In genomic region chr12:99640214-99641151, GRCm38 (mm10) we compare ENCODE assay signal across 8 mouse cellular contexts.
DNase-seq lines count a peak whose midpoint lies in the region; ATAC-seq lines count a peak whose summit lies in the region.

No protein-coding gene starts in this region.

- no peaks in the 10 kb centered on the region for H3K36me3 ChIP-seq in heart, embryonic 14.5 days (ENCODE audit: control insufficient read depth, insufficient read depth, low read length)
- no peaks in the 10 kb centered on the region for H3K36me3 ChIP-seq in limb, embryonic 13.5 days
- no peaks in the 10 kb centered on the region for H3K36me3 ChIP-seq in midbrain, embryonic 15.5 days (replicated peaks)

- peaks cover 5 to 6% of the 10 kb centered on the region in 2 experiments; a peak in 1 of 4 replicates for H3K4me1 ChIP-seq in heart, embryonic 14.5 days (ENCODE audit: control insufficient read depth in 2 of 2, insufficient read depth in 2 of 2, low read length in 2 of 2)
- peaks cover 19% of the 10 kb centered on the region for H3K4me1 ChIP-seq in limb, embryonic 13.5 days
- peaks cover 16% of the 10 kb centered on the region for H3K4me1 ChIP-seq in midbrain, embryonic 15.5 days

- WGBS in heart, embryonic 14.5 days, result 30% methylated on average over 18 of the region's 18 CpGs
- WGBS in limb, embryonic 13.5 days, result 20% methylated on average over 18 of the region's 18 CpGs
- WGBS in midbrain, embryonic 15.5 days, result 2% methylated on average over 18 of the region's 18 CpGs

- H3K27ac ChIP-seq in heart, embryonic 14.5 days (replicated peaks in 1 of 2; ENCODE audit: control insufficient read depth in 1 of 2, insufficient read depth in 1 of 2, low read depth in 2 of 2, low read length in 2 of 2), result no peak overlapping the region
- no peak overlapping the region for H3K27ac ChIP-seq in limb, embryonic 13.5 days
- H3K27ac ChIP-seq in midbrain, embryonic 15.5 days, result no peak overlapping the region

- no peak for ATAC-seq in heart, embryonic 14.5 days (ENCODE audit: insufficient number of reproducible peaks, insufficient read depth, low FRiP score, low read depth)
- 0 out of 2 replicates have a peak, but pooled peaks have one; percentile 16 for ATAC-seq in limb, embryonic 13.5 days (ENCODE audit: low FRiP score, low read depth)
- ATAC-seq in midbrain, embryonic 15.5 days (replicated peaks), result peak; percentile 51

- peak overlapping the region; percentile 11 to 13; a peak in 2 of 4 replicates for H3K4me3 ChIP-seq in heart, embryonic 14.5 days (ENCODE audit: control insufficient read depth in 1 of 2, insufficient read depth in 1 of 2, low read depth in 1 of 2, low read length in 2 of 2)
- peak overlapping the region; percentile 14; the same call in 1 of the 2 replicates for H3K4me3 ChIP-seq in limb, embryonic 13.5 days
- H3K4me3 ChIP-seq in midbrain, embryonic 15.5 days, result peak overlapping the region; percentile 7; the same call in 1 of the 2 replicates

- peak; percentile 54 for DNase-seq in layer of hippocampus, adult 11-12 months (ENCODE audit: low spot score)
- DNase-seq in layer of hippocampus, adult 9-10 months (ENCODE audit: low spot score), result no peak
- peak; percentile 40 for DNase-seq in c-Kit-positive CD71-negative TER-119-negative erythroid progenitor cells, embryonic 14.5 days (ENCODE audit: low read depth)
- DNase-seq in telencephalon, adult 2 months (ENCODE audit: low read depth, low spot score), result peak; percentile 31
- no peak for DNase-seq in adrenal gland, postnatal 10 days

- H3K27me3 ChIP-seq in heart, embryonic 14.5 days (ENCODE audit: control insufficient read depth, insufficient read depth, low read length), result no peaks in the 10 kb centered on the region
- H3K27me3 ChIP-seq in limb, embryonic 13.5 days, result no peaks in the 10 kb centered on the region
- no peaks in the 10 kb centered on the region for H3K27me3 ChIP-seq in midbrain, embryonic 15.5 days (replicated peaks)

- H3K9ac ChIP-seq in heart, embryonic 14.5 days (ENCODE audit: low read length), result no peak overlapping the region
- H3K9ac ChIP-seq in limb, embryonic 13.5 days, result no peak overlapping the region; the same call in 1 of the 2 replicates
- 0 out of 2 replicates have a peak overlapping the region, but pooled peaks have one; percentile 1 for H3K9ac ChIP-seq in midbrain, embryonic 15.5 days

- peak overlapping the region; percentile 52 for H3K4me2 ChIP-seq in heart, embryonic 14.5 days (ENCODE audit: low read length)
- peak overlapping the region; percentile 54 for H3K4me2 ChIP-seq in limb, embryonic 13.5 days (replicated peaks)
- peak overlapping the region; percentile 45 for H3K4me2 ChIP-seq in midbrain, embryonic 15.5 days

- peaks cover 27% of the 10 kb centered on the region for H3K9me3 ChIP-seq in heart, embryonic 14.5 days (ENCODE audit: control insufficient read depth, low read length)
- peaks cover 33% of the 10 kb centered on the region for H3K9me3 ChIP-seq in limb, embryonic 13.5 days
- peaks cover 7% of the 10 kb centered on the region; the same call in 1 of the 2 replicates for H3K9me3 ChIP-seq in midbrain, embryonic 15.5 days

Comparison
In these comparisons a context has a peak if more than half of its experiments do, and no peak if none do; other contexts are left out.
1. DNase-seq: peak in layer of hippocampus, adult 11-12 months (single experiment), c-Kit-positive CD71-negative TER-119-negative erythroid progenitor cells, embryonic 14.5 days (single experiment) and telencephalon, adult 2 months (single experiment); none in layer of hippocampus, adult 9-10 months (single experiment) and adrenal gland, postnatal 10 days (single experiment).
2. Peak in every context shown above with its lines, with median percentiles within 50 percentile points of each other: H3K4me2 ChIP-seq and H3K4me3 ChIP-seq.